Mouse (Mus musculus): ENCODE results near the gene Duoxa2. TPM values are rescaled to one million over a fixed set of nuclear protein-coding genes. Genes with fewer than 3 reads are reported as not detected.

The Duoxa2 gene
- polyA plus RNA-seq (2015; fragmentation: Nextera tagmentation; extraction: Ambion mirVana), result 0.25 TPM in 1 of 2 replicates, not detected in the other

- Histone ChIP-seq H3K27me3 (peaks cover 94% of the 10 kb centered on the region), H3K9me3 (replicated peaks) (no peaks in the 10 kb centered on the region), H3K4me3 (replicated peaks) (peak within 1 kb of the TSS; percentile 28), H3K36me3 (no peaks in the 10 kb centered on the region), H3K4me2 (replicated peaks) (peak within 1 kb of the TSS; percentile 47), H3K27ac (replicated peaks) (no peak within 1 kb of the TSS), H3K4me1 (peaks cover 39% of the 10 kb centered on the region), H3K9ac (no peak within 1 kb of the TSS)
- no peak for ATAC-seq (ENCODE audit: insufficient number of reproducible peaks, low FRiP score, low TSS enrichment, low read depth)
- 1% methylated on average over 43 of the region's 43 CpGs for WGBS
Observed at GRCm38 (mm10) chr2:122298596-122299490, at the start of gene Duoxa2. Gene Duoxa2, plus strand, starts transcription at chr2:122298900.

DNA sequence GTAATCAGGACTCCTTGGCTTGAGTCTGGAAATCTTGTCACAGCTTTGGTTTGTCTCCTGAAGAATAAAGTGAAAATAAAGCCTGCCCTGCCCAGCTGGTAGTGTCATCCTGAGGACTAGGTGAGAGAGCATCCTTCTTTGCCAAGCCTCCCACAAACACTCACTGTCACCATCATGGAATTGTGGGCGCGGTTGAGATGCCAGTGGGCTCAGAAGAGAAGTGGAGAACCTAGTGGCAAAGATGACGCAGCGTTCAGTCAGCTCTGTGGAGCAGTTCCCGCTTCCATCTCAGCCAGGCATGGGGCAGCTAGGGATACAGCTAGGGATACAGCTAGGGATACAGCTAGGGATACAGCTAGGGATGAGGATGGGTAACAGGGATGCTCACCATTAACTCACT, 42.7 kb upstream of the Duoxa2 start:
- 88% methylated on average over 5 of the region's 5 CpGs for WGBS
- H3K36me3 ChIP-seq, result no peaks in the 10 kb centered on the region
- H3K4me2 ChIP-seq (replicated peaks), result no peak overlapping the region
- H3K27me3 ChIP-seq, result no peaks in the 10 kb centered on the region
- H3K9me3 ChIP-seq (replicated peaks), result no peaks in the 10 kb centered on the region
- H3K9ac ChIP-seq, result no peak overlapping the region
- no peak for ATAC-seq (ENCODE audit: insufficient number of reproducible peaks, low FRiP score, low TSS enrichment, low read depth)
- no peak overlapping the region for H3K4me3 ChIP-seq (replicated peaks)
- no peaks in the 10 kb centered on the region for H3K4me1 ChIP-seq
- no peak overlapping the region for H3K27ac ChIP-seq (replicated peaks)

DNA sequence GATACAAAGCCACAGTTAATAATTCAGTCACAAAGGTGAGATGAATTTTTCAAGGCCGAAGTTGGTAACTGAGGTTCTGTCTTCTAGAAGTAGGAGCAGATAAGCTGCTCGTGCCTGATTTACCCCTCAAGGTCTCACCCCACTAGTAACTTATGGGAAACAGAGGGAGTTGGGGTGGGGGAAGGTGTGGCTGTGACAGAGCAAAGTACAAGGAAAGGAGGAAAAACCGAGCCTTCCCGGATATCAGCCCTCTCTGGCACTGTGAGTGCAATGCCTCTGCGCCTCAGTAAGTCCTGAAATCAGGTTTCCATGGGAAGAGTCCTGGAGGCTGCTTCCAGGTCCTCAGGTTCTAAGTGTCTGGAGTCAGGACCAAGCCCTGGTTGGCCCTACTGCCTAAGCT, 38.0 kb upstream of the Duoxa2 start:
- H3K4me1 ChIP-seq, result no peaks in the 10 kb centered on the region
- no peak overlapping the region for H3K27ac ChIP-seq (replicated peaks)
- 86% methylated on average over 5 of the region's 5 CpGs for WGBS
- no peak for ATAC-seq (ENCODE audit: insufficient number of reproducible peaks, low FRiP score, low TSS enrichment, low read depth)
- H3K4me3 ChIP-seq (replicated peaks), result no peak overlapping the region
- no peaks in the 10 kb centered on the region for H3K27me3 ChIP-seq
- H3K9ac ChIP-seq, result no peak overlapping the region
- no peaks in the 10 kb centered on the region for H3K9me3 ChIP-seq (replicated peaks)
- no peak overlapping the region for H3K4me2 ChIP-seq (replicated peaks)
- no peaks in the 10 kb centered on the region for H3K36me3 ChIP-seq

DNA sequence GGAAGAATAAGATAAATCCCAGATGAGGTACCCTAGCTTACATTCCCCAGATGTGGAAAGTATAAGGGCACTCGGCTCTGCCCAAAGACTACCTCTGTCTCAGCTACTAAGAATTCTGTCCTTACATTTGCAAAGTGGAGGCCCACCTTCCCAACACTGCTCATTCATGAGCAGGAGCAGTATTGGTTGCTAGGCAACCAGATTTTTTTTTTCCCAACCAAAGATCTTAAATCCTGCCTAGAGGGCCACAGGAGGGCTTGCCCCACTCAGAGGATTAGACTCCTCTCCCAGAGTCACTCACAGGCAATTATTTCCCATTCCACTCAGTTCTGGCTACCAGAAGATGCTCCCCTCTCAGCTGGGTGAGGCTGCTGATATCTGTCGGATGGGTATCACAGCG, 34.0 kb upstream of the Duoxa2 start:
- no peak overlapping the region for H3K9ac ChIP-seq
- H3K4me1 ChIP-seq, result no peaks in the 10 kb centered on the region
- 49% methylated on average over 3 of the region's 3 CpGs for WGBS
- H3K36me3 ChIP-seq, result no peaks in the 10 kb centered on the region
- no peaks in the 10 kb centered on the region for H3K9me3 ChIP-seq (replicated peaks)
- H3K27me3 ChIP-seq, result no peaks in the 10 kb centered on the region
- no peak overlapping the region for H3K4me3 ChIP-seq (replicated peaks)
- ATAC-seq (ENCODE audit: insufficient number of reproducible peaks, low FRiP score, low TSS enrichment, low read depth), result no peak
- H3K4me2 ChIP-seq (replicated peaks), result no peak overlapping the region
- H3K27ac ChIP-seq (replicated peaks), result no peak overlapping the region

- Histone ChIP-seq H3K4me1 (no peaks in the 10 kb centered on the region), H3K9ac (no peak overlapping the region), H3K27me3 (no peaks in the 10 kb centered on the region), H3K36me3 (no peaks in the 10 kb centered on the region), H3K9me3 (replicated peaks) (no peaks in the 10 kb centered on the region), H3K4me3 (replicated peaks) (no peak overlapping the region), H3K4me2 (replicated peaks) (no peak overlapping the region), H3K27ac (replicated peaks) (no peak overlapping the region)
- no peak for ATAC-seq (ENCODE audit: insufficient number of reproducible peaks, low FRiP score, low TSS enrichment, low read depth)
- 84% methylated on average over 7 of the region's 7 CpGs for WGBS
Observed at GRCm38 (mm10) chr2:122266407-122267193, 32.1 kb upstream of the Duoxa2 start.

DNA sequence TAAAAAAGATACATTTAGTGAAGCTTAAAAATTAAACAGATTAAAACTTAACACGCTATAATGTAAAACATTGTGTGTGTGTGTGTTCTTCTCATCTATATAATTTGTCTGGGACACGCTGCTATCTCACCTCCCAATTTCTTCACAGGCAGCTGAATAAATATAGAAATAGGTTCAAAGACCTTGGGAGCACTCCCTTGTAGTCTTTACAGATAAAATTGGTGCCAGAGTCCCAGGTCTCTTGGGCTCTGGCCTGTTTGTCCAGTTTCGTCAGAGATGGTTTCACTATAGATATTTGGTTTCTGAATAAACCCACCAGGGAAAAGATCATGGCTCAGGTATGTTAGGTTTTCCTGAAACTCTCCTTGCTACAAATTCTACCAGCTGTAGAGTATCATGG, 19.9 kb upstream of the Duoxa2 start:
- ATAC-seq (ENCODE audit: insufficient number of reproducible peaks, low FRiP score, low TSS enrichment, low read depth), result no peak
- Histone ChIP-seq H3K4me2 (replicated peaks) (no peak overlapping the region), H3K4me3 (replicated peaks) (no peak overlapping the region), H3K27me3 (no peaks in the 10 kb centered on the region), H3K4me1 (no peaks in the 10 kb centered on the region), H3K9me3 (replicated peaks) (no peaks in the 10 kb centered on the region), H3K9ac (no peak overlapping the region), H3K36me3 (no peaks in the 10 kb centered on the region), H3K27ac (replicated peaks) (no peak overlapping the region)
- WGBS, result 82% methylated on average over 3 of the region's 3 CpGs

- Histone ChIP-seq H3K4me3 (replicated peaks) (no peak overlapping the region), H3K9ac (no peak overlapping the region), H3K4me2 (replicated peaks) (no peak overlapping the region), H3K27ac (replicated peaks) (no peak overlapping the region), H3K27me3 (no peaks in the 10 kb centered on the region), H3K9me3 (replicated peaks) (no peaks in the 10 kb centered on the region), H3K36me3 (no peaks in the 10 kb centered on the region), H3K4me1 (no peaks in the 10 kb centered on the region)
- WGBS, result 80% methylated on average over 9 of the region's 9 CpGs
- ATAC-seq (ENCODE audit: insufficient number of reproducible peaks, low FRiP score, low TSS enrichment, low read depth), result no peak
Observed at GRCm38 (mm10) chr2:122284091-122284490, 14.6 kb upstream of the Duoxa2 start.

GRCm38 (mm10) chr2:122286137-122286536, 12.6 kb upstream of the Duoxa2 start:
- no peak overlapping the region for H3K27ac ChIP-seq (replicated peaks)
- H3K4me3 ChIP-seq (replicated peaks), result no peak overlapping the region
- H3K4me2 ChIP-seq (replicated peaks), result no peak overlapping the region
- ATAC-seq (ENCODE audit: insufficient number of reproducible peaks, low FRiP score, low TSS enrichment, low read depth), result no peak; the same call in 1 of the 2 replicates
- 57% methylated on average over 7 of the region's 7 CpGs for WGBS
- peaks cover 5% of the 10 kb centered on the region; the same call in 1 of the 2 replicates for H3K27me3 ChIP-seq
- H3K4me1 ChIP-seq, result no peaks in the 10 kb centered on the region
- no peak overlapping the region for H3K9ac ChIP-seq
- no peaks in the 10 kb centered on the region for H3K9me3 ChIP-seq (replicated peaks)
- H3K36me3 ChIP-seq, result no peaks in the 10 kb centered on the region

GRCm38 (mm10) chr2:122294916-122295315, 3.8 kb upstream of the Duoxa2 start:
- Histone ChIP-seq H3K36me3 (no peaks in the 10 kb centered on the region), H3K27me3 (peaks cover 66% of the 10 kb centered on the region), H3K4me2 (replicated peaks) (no peak overlapping the region), H3K9ac (no peak overlapping the region), H3K4me3 (replicated peaks) (no peak overlapping the region), H3K4me1 (peaks cover 21% of the 10 kb centered on the region), H3K9me3 (replicated peaks) (no peaks in the 10 kb centered on the region), H3K27ac (replicated peaks) (no peak overlapping the region)
- no peak for ATAC-seq (ENCODE audit: insufficient number of reproducible peaks, low FRiP score, low TSS enrichment, low read depth)
- 4% methylated on average over 7 of the region's 7 CpGs for WGBS

DNA sequence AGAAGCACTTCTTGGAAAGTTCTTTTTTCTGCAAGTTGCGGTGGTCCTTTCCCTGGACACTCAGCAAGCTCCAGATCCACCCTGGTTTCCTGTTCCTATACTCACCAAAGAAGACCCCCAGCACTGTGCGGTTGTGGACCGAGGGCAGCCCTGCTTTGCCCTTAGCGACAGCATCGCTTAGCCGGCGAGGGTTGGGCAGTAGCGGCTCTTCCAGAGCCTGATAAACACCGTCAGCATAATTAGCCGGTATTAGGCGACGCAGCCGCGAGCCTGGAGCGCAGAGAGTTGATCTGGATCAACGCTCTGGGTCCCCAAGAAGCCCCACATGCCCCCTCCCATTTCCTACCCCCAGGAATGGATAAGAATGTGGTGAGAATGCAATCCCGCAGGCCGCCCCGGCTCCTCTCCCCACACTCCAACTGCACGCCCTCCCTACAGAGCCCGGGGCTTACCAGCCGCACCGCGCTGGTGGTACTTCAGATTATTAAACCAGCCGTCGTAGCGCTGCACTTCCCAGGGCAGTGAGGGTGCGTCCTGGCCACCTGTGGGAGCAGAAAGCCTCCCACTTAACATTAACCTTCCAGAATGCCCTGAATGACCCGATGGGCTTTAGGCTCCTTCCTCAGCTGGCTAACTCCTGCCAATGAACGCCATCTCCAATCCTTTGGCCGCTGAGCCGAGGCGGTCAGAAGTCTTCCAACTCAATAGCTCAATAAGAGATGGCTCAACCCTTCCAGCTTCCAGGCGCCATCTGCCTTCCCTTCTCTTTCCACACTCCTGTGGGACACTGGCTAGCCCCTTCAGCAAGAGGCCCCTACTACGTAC, 1.2 kb upstream of the Duoxa2 start:
- no peak overlapping the region for H3K27ac ChIP-seq (replicated peaks)
- peak overlapping the region; percentile 16; the same call in 1 of the 2 replicates for H3K4me3 ChIP-seq (replicated peaks)
- peaks cover 85% of the 10 kb centered on the region for H3K27me3 ChIP-seq
- no peak for ATAC-seq (ENCODE audit: insufficient number of reproducible peaks, low FRiP score, low TSS enrichment, low read depth)
- H3K36me3 ChIP-seq, result no peaks in the 10 kb centered on the region
- H3K9ac ChIP-seq, result no peak overlapping the region
- 1% methylated on average over 35 of the region's 35 CpGs for WGBS
- peaks cover 38% of the 10 kb centered on the region for H3K4me1 ChIP-seq
- peak overlapping the region; percentile 17 for H3K4me2 ChIP-seq (replicated peaks)
- no peaks in the 10 kb centered on the region for H3K9me3 ChIP-seq (replicated peaks)

- H3K36me3 ChIP-seq, result no peaks in the 10 kb centered on the region
- H3K27me3 ChIP-seq, result peaks cover 91% of the 10 kb centered on the region
- H3K9me3 ChIP-seq (replicated peaks), result no peaks in the 10 kb centered on the region
- H3K4me2 ChIP-seq (replicated peaks), result peak within 1 kb of the TSS; percentile 47
- H3K4me1 ChIP-seq, result peaks cover 39% of the 10 kb centered on the region
- 2% methylated on average over 13 of the region's 13 CpGs for WGBS
- ATAC-seq (ENCODE audit: insufficient number of reproducible peaks, low FRiP score, low TSS enrichment, low read depth), result no peak
- peak within 1 kb of the TSS; percentile 28 for H3K4me3 ChIP-seq (replicated peaks)
- H3K9ac ChIP-seq, result no peak within 1 kb of the TSS
- no peak within 1 kb of the TSS for H3K27ac ChIP-seq (replicated peaks)
Observed at GRCm38 (mm10) chr2:122298096-122298499, 602 bp upstream of the Duoxa2 start, which contains the start of gene Duox2. Gene Duox2, minus strand, starts transcription at chr2:122298449.
